Mouse (Mus musculus) cerebellum, adult 2 months (tissue): ENCODE data around the gene Alg1.
A peak's percentile ranks its signal among the peaks of the same experiment; 100 is the strongest.

Experiments used
- CTCF ChIP-seq: fragments of 200-500 bp; IDR thresholded peaks from 2 replicates; pipeline ENCODE4 v1.5.1; 2011; ENCODE audit warnings: low read depth, mild to moderate bottlenecking, control low read depth, low read length, moderate library complexity, borderline replicate concordance; ENCODE audit not compliant: insufficient read depth
- POLR2A ChIP-seq: fragments of 200-500 bp; IDR thresholded peaks from 2 replicates; pipeline ENCODE4 v1.6.1; 2011; ENCODE audit warnings: low read length, control low read depth, borderline replicate concordance; ENCODE audit not compliant: insufficient read depth

DNA sequence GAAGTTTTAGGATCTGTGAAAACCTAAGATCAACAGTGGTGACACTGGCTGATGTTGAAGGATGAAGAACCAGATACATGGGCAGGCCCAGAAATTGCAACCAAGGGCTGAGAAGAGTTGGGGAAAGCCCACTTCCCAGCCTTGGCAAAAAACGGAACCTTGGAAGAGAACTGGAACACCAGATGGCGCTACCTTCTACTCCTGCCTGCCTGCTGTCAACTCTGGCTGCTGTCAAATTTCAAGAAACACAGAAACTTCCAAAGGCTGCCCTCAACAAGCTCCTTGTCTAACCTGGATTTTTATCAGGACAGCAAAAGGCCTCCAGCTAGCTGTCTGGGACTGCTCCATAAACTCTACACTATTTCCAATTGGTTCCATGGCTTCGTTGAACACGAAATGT, 30.7 kb upstream of the Alg1 start:
- TF ChIP-seq CTCF (peak; percentile 66), POLR2A (no peak)
